Mouse (Mus musculus): ENCODE measurements around the gene Psmd11. TPM values are rescaled to one million over a fixed set of nuclear protein-coding genes. Genes with fewer than 3 reads are reported as not detected.

The Psmd11 gene
- polyA plus RNA-seq, 1 experiment from 2014 or later = 270 TPM

DNA sequence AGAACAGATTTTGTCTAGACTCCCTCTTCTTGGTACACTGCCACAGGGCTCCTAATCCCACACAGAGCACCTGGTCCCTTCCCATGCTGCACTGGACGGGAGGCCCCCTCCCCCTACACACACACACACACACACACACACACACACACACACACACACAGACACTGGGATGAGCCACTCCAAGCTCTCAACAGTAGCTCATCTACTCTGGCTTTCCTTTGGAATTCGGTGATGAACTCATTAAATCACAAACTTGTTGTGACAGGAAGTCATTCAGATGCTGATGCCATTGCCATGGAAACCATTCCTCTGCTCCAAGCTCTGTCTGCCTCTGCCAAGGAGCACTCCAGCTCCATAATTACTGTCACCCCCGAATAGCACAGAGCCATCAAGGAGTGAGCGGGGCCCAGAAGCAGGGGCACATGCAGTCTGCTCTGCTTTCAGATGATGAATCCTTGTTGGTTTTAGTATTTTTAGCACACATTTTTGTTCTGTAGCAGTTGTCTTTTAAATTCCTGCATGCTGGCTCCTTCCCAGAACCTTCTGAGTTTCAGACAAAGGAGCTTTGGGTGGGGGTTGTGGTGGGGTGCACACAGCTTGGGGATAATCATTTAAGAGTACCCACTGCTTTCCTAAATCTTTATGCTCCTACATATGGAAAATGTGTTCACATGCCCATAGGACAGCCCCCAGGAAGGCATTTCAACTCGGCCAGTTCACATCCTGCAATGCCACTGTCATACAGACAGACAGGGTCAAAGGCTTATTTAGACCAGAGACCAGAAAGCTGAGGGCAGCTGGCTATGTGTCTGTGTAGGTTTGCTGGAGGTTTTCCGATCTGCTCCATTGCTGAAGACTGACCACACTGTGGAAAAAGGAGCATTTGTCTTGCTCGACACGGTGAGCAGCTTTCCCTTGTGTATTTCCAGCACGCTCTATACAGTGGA lies 90.3 kb downstream of the Psmd11 start:
- Histone ChIP-seq H3K36me3 (ENCODE audit: control insufficient read depth, insufficient read depth, low read length) (no peaks in the 10 kb centered on the region), H3K4me1 (ENCODE audit: control insufficient read depth, insufficient read depth, low read length) (no peaks in the 10 kb centered on the region), H3K4me3 (replicated peaks; ENCODE audit: low read length) (no peak overlapping the region), H3K27me3 (ENCODE audit: control insufficient read depth, insufficient read depth, low read length) (no peaks in the 10 kb centered on the region), H3K4me2 (ENCODE audit: low read depth, low read length) (no peak overlapping the region), H3K27ac (ENCODE audit: low read length) (no peak overlapping the region), H3K9ac (ENCODE audit: low read length) (no peak overlapping the region), H3K9me3 (replicated peaks; ENCODE audit: control insufficient read depth, low read length) (no peaks in the 10 kb centered on the region)
- no peak for ATAC-seq (ENCODE audit: insufficient read depth, low FRiP score)
- WGBS = 47% methylated on average over 9 of the region's 9 CpGs

DNA sequence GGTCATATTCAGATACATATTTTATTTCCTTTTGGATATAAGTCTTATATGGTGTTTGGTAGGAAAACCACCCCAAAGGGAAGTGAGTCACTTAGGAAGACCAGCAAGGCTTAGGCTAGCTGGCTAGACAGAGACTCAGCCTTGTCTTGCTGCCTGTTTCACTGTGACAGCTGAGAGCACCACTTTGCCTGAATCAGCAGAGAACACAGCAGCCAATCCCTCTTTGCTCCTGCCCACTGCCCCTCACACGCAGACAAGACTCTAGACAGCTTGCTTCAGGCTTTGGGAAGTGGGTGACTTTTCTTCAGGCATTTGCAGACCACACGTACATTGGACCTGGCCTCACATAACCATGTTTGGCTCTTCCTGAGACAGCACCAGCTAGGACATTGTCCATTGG lies 92.7 kb downstream of the Psmd11 start:
- Histone ChIP-seq H3K9me3 (replicated peaks; ENCODE audit: control insufficient read depth, low read length) (no peaks in the 10 kb centered on the region), H3K4me1 (ENCODE audit: control insufficient read depth, insufficient read depth, low read length) (no peaks in the 10 kb centered on the region), H3K27me3 (ENCODE audit: control insufficient read depth, insufficient read depth, low read length) (no peaks in the 10 kb centered on the region), H3K4me2 (ENCODE audit: low read depth, low read length) (no peak overlapping the region), H3K9ac (ENCODE audit: low read length) (no peak overlapping the region), H3K4me3 (replicated peaks; ENCODE audit: low read length) (no peak overlapping the region), H3K27ac (ENCODE audit: low read length) (no peak overlapping the region), H3K36me3 (ENCODE audit: control insufficient read depth, insufficient read depth, low read length) (no peaks in the 10 kb centered on the region)
- 58% methylated on average over 2 of the region's 2 CpGs for WGBS
- no peak for ATAC-seq (ENCODE audit: insufficient read depth, low FRiP score)

Other genes with a start within 250 kb of the Psmd11 start
- 11.6 and 13.3 TPM in 2 replicates for gene Rnf135, start 244.8 kb upstream of the Psmd11 start, polyA plus RNA-seq (2015; fragmentation: Nextera tagmentation; extraction: Ambion mirVana)
- gene Rhot1, start 219.6 kb upstream of the Psmd11 start, polyA plus RNA-seq (2015; fragmentation: Nextera tagmentation; extraction: Ambion mirVana) = 43.8 and 48.3 TPM in 2 replicates
- 3.6 and 3.8 TPM in 2 replicates for gene Rhbdl3, start 127.7 kb upstream of the Psmd11 start, polyA plus RNA-seq (2015; fragmentation: Nextera tagmentation; extraction: Ambion mirVana)
- gene 5730455P16Rik, start 50.6 kb upstream of the Psmd11 start, polyA plus RNA-seq (2015; fragmentation: Nextera tagmentation; extraction: Ambion mirVana) = 14.1 and 17.1 TPM in 2 replicates
- 187 and 192 TPM in 2 replicates for gene Zfp207, start 45.3 kb upstream of the Psmd11 start, polyA plus RNA-seq (2015; fragmentation: Nextera tagmentation; extraction: Ambion mirVana)
- 0.97 and 1.3 TPM in 2 replicates for gene Cdk5r1, start 48.4 kb downstream of the Psmd11 start, polyA plus RNA-seq (2015; fragmentation: Nextera tagmentation; extraction: Ambion mirVana)

Data from stomach, embryonic 16.5 days (tissue).